Comparison of ENCODE assay signal across 10 mouse cellular contexts in the genomic region with DNA sequence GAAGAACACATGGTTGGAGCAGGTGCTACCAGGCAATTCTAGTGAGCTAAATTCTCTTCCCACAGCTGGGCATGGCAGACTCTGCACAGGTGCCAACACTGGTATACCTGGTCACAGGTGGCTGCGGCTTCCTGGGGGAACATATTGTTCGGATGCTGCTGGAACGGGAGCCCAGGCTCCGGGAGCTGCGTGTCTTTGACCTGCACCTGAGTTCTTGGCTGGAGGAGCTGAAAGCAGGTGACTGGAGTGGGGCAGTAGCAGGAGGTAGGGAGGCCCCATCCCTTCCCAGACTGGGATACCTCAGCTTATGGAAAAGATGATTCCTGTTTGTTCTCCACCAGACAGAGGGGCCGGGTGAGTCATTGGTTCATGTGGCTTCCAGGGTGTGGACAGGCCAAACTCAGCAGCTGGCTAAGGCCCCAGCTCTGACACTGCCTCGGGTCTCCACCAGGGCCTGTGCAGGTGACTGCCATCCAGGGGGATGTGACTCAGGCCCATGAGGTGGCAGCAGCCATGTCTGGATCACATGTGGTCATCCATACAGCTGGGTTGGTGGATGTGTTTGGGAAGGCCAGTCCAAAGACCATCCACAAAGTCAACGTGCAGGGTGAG. TPM values are rescaled to one million over a fixed set of nuclear protein-coding genes. Genes with fewer than 3 reads are reported as not detected.
DNase-seq lines count a peak whose midpoint lies in the region; ATAC-seq and TF ChIP-seq lines count a peak whose summit lies in the region.
"Had no signal": no experiment of that assay in that cellular context is flagged by ENCODE, and none has a peak within 500 bp of the region (broad histone marks: within the 10 kb centered on the region; RNA-seq: fewer than 3 reads in every experiment).

No protein-coding gene starts in this region.

- H3K9ac ChIP-seq in intestine, postnatal 0 days (ENCODE audit: low read depth, low read length): peak overlapping the region; percentile 22; the same call in 1 of the 2 replicates
- H3K9ac ChIP-seq in neural tube, embryonic 15.5 days (replicated peaks): no peak overlapping the region

- H3K27me3 ChIP-seq in C2C12 (ENCODE audit: control insufficient read depth, insufficient read depth, insufficient read length): no peaks in the 10 kb centered on the region
- H3K27me3 ChIP-seq in intestine, postnatal 0 days (replicated peaks; ENCODE audit: control insufficient read depth, insufficient read depth, low read length): no peaks in the 10 kb centered on the region
- no peaks in the 10 kb centered on the region for H3K27me3 ChIP-seq in neural tube, embryonic 15.5 days (replicated peaks)

- WGBS in intestine, postnatal 0 days: 76% methylated on average over 8 of the region's 8 CpGs
- WGBS in neural tube, embryonic 15.5 days: 92% methylated on average over 8 of the region's 8 CpGs

- peak; percentile 21; the same call in 1 of the 2 replicates for ATAC-seq in intestine, postnatal 0 days
- no peak for ATAC-seq in neural tube, embryonic 15.5 days (ENCODE audit: low FRiP score)

- 0 out of 2 replicates have a peak, but pooled peaks cover 3% of the 10 kb centered on the region for H3K4me1 ChIP-seq in intestine, postnatal 0 days (replicated peaks; ENCODE audit: control insufficient read depth, insufficient read depth, low read length)
- peaks cover 10% of the 10 kb centered on the region for H3K4me1 ChIP-seq in neural tube, embryonic 15.5 days

- no peaks in the 10 kb centered on the region for H3K79me2 ChIP-seq in C2C12 (ENCODE audit: control insufficient read depth, insufficient read depth)

- H3K27ac ChIP-seq in intestine, postnatal 0 days (ENCODE audit: low read depth, low read length): peak overlapping the region; percentile 41
- H3K27ac ChIP-seq in neural tube, embryonic 15.5 days (replicated peaks): 0 out of 2 replicates have a peak overlapping the region, but pooled peaks have one; percentile 41

- peak overlapping the region; percentile 57 for H3K4me2 ChIP-seq in intestine, postnatal 0 days (replicated peaks; ENCODE audit: low read depth)
- H3K4me2 ChIP-seq in neural tube, embryonic 15.5 days: peak overlapping the region; percentile 35

- H3ac ChIP-seq in C2C12 (ENCODE audit: control insufficient read depth, insufficient read length, low read depth): no peak overlapping the region

- no peak for TF ChIP-seq CTCF in C2C12 (IDR thresholded peaks at IDR 0.05; ENCODE audit: control insufficient read depth, insufficient read depth, insufficient read length)
- peak; percentile 10; the same call in 1 of the 2 replicates for TF ChIP-seq CTCF in intestine, postnatal 0 days (IDR thresholded peaks at IDR 0.05; ENCODE audit: low read depth)

- peak; percentile 45 for DNase-seq in gastrocnemius, postnatal 25 days
- DNase-seq in gastrocnemius, postnatal 14 days: no peak
- peak; percentile 76 for DNase-seq in cerebellum, adult 9-11 months
- no peak for DNase-seq in thymus, postnatal 25 days
- no peak for DNase-seq in right cerebral cortex, adult 2 months (ENCODE audit: low spot score in 2 of 2)

- intact Hi-C loops in gastrocnemius, postnatal 14 days (cut with DNase I; ENCODE audit: low total_unique reads): no loop called here

- peaks cover 33% of the 10 kb centered on the region for H3K36me3 ChIP-seq in C2C12 (ENCODE audit: control insufficient read depth, insufficient read depth)
- peaks cover 51% of the 10 kb centered on the region for H3K36me3 ChIP-seq in intestine, postnatal 0 days (ENCODE audit: control insufficient read depth, insufficient read depth)
- H3K36me3 ChIP-seq in neural tube, embryonic 15.5 days: peaks cover 61% of the 10 kb centered on the region

- no peak overlapping the region for H3K4me3 ChIP-seq in C2C12 (ENCODE audit: insufficient read depth, poor library complexity, severe bottlenecking)
- peak overlapping the region; percentile 25 for H3K4me3 ChIP-seq in intestine, postnatal 0 days (ENCODE audit: low read depth, low read length)
- no peak overlapping the region for H3K4me3 ChIP-seq in neural tube, embryonic 15.5 days (replicated peaks)

- H3K9me3 ChIP-seq in intestine, postnatal 0 days (ENCODE audit: control insufficient read depth): no peaks in the 10 kb centered on the region
- H3K9me3 ChIP-seq in neural tube, embryonic 15.5 days (replicated peaks): no peaks in the 10 kb centered on the region

- H3K79me3 ChIP-seq in C2C12 (ENCODE audit: low read depth): no peaks in the 10 kb centered on the region

TF ChIP-seq in C2C12, 6 proteins besides CTCF, POLR2A, EP300 and RAD21:
- peak; percentile 25 for TF ChIP-seq MYOD1 (IDR thresholded peaks at IDR 0.05; ENCODE audit: control insufficient read depth, insufficient read length, low read depth)
- no peak for TF ChIP-seq MAX (IDR thresholded peaks at IDR 0.05)
TF ChIP-seq in C2C12: peak in this region for 1.

RNA-seq across cellular contexts. Expression of a gene that starts 0.7 kb away (rescaled TPM):
- total RNA-seq in gastrocnemius, postnatal 25 days (2021): 1 to 10 TPM; 4.4 to 9.1 TPM
- total RNA-seq in gastrocnemius, postnatal 14 days (2021): 1 to 10 TPM; 6.9 to 8.1 TPM
- polyA plus RNA-seq in C2C12 (2012; fragmentation: generic; extraction: Trizol): 8.3 TPM
- 35.2 and 37.3 TPM in 2 replicates for polyA plus RNA-seq in intestine, postnatal 0 days (2015; fragmentation: Nextera tagmentation; extraction: Ambion mirVana)
- 9.8 and 11.6 TPM in 2 replicates for polyA plus RNA-seq in neural tube, embryonic 15.5 days (2015; fragmentation: Nextera tagmentation; extraction: Ambion mirVana)

RNA-seq across cellular contexts. Expression of a gene that starts 15.7 kb away (rescaled TPM):
- 1 to 10 TPM; 2.4 to 2.5 TPM for total RNA-seq in gastrocnemius, postnatal 25 days (2021)
- 1 to 10 TPM in 1 of 2 experiments, under 1 TPM in 1; 0.88 to 1.8 TPM for total RNA-seq in gastrocnemius, postnatal 14 days (2021)
- 1.4 TPM for polyA plus RNA-seq in C2C12 (2012; fragmentation: generic; extraction: Trizol)
- polyA plus RNA-seq in intestine, postnatal 0 days (2015; fragmentation: Nextera tagmentation; extraction: Ambion mirVana): not detected in 2 replicates
- not detected in 2 replicates for polyA plus RNA-seq in neural tube, embryonic 15.5 days (2015; fragmentation: Nextera tagmentation; extraction: Ambion mirVana)
- polyA plus RNA-seq: brain, embryonic 14.5 days; neural tube, embryonic 11.5 days had no signal

RNA-seq across cellular contexts. Expression of a gene that starts 23.0 kb away (rescaled TPM):
- 10 to 100 TPM; 46.4 to 47.2 TPM for total RNA-seq in gastrocnemius, postnatal 25 days (2021)
- total RNA-seq in gastrocnemius, postnatal 14 days (2021): 10 to 100 TPM; 46.9 to 49.9 TPM
- polyA plus RNA-seq in C2C12 (2012; fragmentation: generic; extraction: Trizol): 50.8 TPM
- polyA plus RNA-seq in intestine, postnatal 0 days (2015; fragmentation: Nextera tagmentation; extraction: Ambion mirVana): 38.9 and 46.6 TPM in 2 replicates
- 20.2 and 25.4 TPM in 2 replicates for polyA plus RNA-seq in neural tube, embryonic 15.5 days (2015; fragmentation: Nextera tagmentation; extraction: Ambion mirVana)

RNA-seq across cellular contexts. Expression of a gene that starts 23.2 kb away (rescaled TPM):
- 1 to 10 TPM in 1 of 2 experiments, under 1 TPM in 1; 0.64 to 1.2 TPM for total RNA-seq in gastrocnemius, postnatal 25 days (2021)
- 1 to 10 TPM; 1.1 to 2.2 TPM for total RNA-seq in gastrocnemius, postnatal 14 days (2021)
- polyA plus RNA-seq in C2C12 (2012; fragmentation: generic; extraction: Trizol): 0.01 TPM
- polyA plus RNA-seq in intestine, postnatal 0 days (2015; fragmentation: Nextera tagmentation; extraction: Ambion mirVana): 0.74 and 1.1 TPM in 2 replicates
- polyA plus RNA-seq in neural tube, embryonic 15.5 days (2015; fragmentation: Nextera tagmentation; extraction: Ambion mirVana): 66.0 and 70.8 TPM in 2 replicates

RNA-seq across cellular contexts. Expression of a gene that starts 24.6 kb away (rescaled TPM):
- 10 to 100 TPM; 15.0 to 15.4 TPM for total RNA-seq in gastrocnemius, postnatal 25 days (2021)
- 10 to 100 TPM; 15.6 to 17.4 TPM for total RNA-seq in gastrocnemius, postnatal 14 days (2021)
- polyA plus RNA-seq in C2C12 (2012; fragmentation: generic; extraction: Trizol): 20.9 TPM
- polyA plus RNA-seq in intestine, postnatal 0 days (2015; fragmentation: Nextera tagmentation; extraction: Ambion mirVana): 9.7 and 9.9 TPM in 2 replicates
- polyA plus RNA-seq in neural tube, embryonic 15.5 days (2015; fragmentation: Nextera tagmentation; extraction: Ambion mirVana): 17.8 and 19.5 TPM in 2 replicates

Comparison
In these comparisons a context has a peak if more than half of its experiments do, and no peak if none do; other contexts are left out.
1. DNase-seq: peak in gastrocnemius, postnatal 25 days (single experiment) and cerebellum, adult 9-11 months (single experiment); none in gastrocnemius, postnatal 14 days (single experiment), thymus, postnatal 25 days (single experiment) and right cerebral cortex, adult 2 months (0 of 2).